Mouse (Mus musculus) ES-Bruce4 (cell line): ENCODE results near the gene Sertad4.

ENCODE experiments used
- CTCF ChIP-seq: IDR thresholded peaks from one replicate; pipeline ENCODE4 v1.8.1; 2011; ENCODE audit warnings: low read depth, low read length
- POLR2A ChIP-seq: IDR thresholded peaks from one replicate; pipeline ENCODE4 v1.8.1; 2011; ENCODE audit warnings: low read length; ENCODE audit not compliant: insufficient read depth

GRCm38 (mm10) chr1:192840655-192841054, 14.9 kb downstream of the Sertad4 start:
- TF ChIP-seq CTCF (no peak), POLR2A (no peak)
